Mouse (Mus musculus): ENCODE data around the gene Bpifa5. TPM values are rescaled to one million over a fixed set of nuclear protein-coding genes. Genes with fewer than 3 reads are reported as not detected.
"Not testable (repeated sequence)": the region's sequence is repeated elsewhere in the genome, so short reads cannot be mapped to it uniquely, and the experiment has no call there.

The Bpifa5 gene
- not detected for total RNA-seq (2021)

DNA sequence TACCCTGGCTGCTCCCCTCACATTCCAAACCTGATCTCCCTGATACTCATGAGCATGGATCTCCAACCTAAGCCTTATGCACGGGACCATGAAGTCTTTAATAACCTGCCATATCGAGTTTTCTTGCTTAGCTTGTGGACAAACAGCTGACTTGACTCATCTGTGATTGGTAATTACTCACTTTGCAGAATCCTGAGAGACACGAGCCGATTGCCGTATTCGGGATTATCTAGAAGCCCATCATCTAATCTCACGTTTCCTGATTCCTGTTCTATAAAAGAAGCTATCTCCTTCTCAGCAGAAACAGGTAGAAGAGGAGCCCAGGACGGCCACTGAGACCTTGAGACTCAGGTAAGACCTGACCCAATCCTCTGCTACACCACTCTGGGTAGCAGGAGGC is at the start of gene Bpifa5:
TSS of gene Bpifa5 (plus strand) at position 301 of the 400 bp plus-strand sequence.
- intact Hi-C loops (cut with DNase I) = no loop called here
- no peak for DNase-seq

DNA sequence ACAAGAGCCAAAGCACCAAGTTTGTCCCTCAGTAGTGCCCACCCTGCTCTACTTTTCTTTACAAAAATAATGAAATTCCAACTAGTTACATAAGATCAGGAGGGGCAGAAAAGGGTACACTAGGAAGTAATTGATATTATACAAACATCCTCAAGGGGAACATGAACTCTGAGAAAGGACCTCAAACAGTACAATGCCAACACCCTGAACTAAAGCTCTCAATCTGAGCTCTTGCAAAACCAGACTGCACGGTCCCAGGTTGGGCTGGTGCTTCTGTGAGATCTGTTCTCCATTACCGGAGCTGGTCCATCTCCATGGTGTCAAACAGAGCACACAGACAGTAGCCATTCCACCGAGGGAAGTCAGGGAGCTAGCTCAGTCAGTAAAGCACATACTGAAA is 45.0 kb upstream of the Bpifa5 start:
- intact Hi-C loops (cut with DNase I) = no loop called here
- no peak for DNase-seq

DNA sequence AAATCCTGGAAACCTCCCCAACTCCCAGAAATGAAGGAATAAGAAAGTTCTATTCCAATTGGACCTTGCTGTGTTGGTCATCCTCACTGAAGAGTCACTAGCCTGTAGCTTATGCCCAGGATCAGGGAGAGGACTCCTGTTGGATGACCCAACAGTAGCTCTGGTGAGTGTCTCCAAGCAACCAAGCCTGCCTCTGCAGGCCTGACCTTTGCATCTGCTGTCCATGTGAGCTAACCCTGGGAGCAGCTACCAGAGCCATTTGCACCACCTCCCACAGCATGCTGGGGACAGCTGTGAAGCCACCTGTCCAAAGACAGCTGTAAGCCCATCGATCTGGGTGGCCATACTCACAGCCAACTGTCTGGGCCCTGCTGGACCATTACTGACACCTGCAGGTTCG is 32.3 kb upstream of the Bpifa5 start, which contains the start of gene Bpifa3:
TSS of gene Bpifa3 (plus strand) at position 217 of the 400 bp plus-strand sequence.
- no peak for DNase-seq
- intact Hi-C loops (cut with DNase I) = no loop called here

DNA sequence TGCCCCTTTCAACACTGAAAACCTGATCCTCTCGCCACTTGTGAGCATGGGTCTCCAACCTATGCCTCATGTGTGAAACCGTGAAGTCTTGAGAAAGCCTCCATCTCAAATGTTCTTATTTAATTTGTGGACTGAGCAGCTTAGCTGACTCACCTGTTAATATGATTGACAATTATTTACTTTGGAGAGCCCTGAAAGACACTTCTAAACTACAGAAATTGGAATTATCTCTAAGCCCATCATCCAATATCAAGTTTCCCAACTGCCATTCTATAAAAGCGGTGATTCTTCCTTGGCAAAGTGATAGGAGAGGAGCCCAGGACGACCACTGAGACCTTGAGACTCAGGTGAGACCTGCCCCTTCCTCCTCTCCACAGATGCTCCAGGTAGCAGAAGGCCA is 19.8 kb upstream of the Bpifa5 start, which contains the start of gene Bpifa1:
TSS of gene Bpifa1 (plus strand) at position 301 of the 400 bp plus-strand sequence.
- intact Hi-C loops (cut with DNase I) = no loop called here
- no peak for DNase-seq

DNA sequence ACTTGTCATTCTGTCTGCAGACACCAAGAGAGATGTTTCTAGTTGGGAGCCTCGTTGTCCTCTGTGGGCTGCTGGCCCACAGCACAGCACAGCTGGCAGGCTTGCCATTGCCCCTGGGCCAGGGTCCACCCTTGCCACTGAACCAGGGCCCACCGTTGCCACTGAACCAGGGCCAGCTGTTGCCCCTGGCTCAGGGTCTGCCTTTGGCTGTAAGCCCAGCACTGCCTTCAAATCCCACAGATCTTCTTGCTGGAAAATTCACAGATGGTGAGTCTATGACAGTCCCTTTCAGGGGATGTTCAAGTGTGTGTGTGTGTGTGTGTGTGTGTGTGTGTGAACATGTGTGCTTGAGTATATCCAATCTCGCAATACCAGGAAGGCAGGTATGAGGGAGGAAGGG is 18.7 kb upstream of the Bpifa5 start:
- intact Hi-C loops (cut with DNase I) = no loop called here
- no peak for DNase-seq

DNA sequence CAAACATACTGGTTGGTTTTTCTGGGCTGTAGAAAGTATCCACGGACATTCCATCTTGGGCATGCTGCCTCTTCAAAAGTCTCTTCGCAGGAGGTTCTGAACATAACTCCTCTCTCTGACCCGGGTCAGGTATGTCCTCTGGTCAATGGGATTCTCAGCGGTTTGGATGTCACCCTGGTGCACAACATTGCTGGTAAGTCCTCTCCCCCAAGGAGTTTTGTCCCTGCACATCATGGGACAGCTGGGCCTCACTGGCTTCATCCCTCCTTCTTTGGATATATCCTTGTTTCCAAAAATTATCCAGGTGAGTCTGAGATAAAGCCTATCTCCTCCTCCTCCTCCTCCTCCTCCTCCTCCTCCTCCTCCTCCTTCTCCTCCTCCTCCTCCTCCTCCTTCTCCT is 14.9 kb upstream of the Bpifa5 start:
- DNase-seq = no peak
- intact Hi-C loops (cut with DNase I) = no loop called here

DNA sequence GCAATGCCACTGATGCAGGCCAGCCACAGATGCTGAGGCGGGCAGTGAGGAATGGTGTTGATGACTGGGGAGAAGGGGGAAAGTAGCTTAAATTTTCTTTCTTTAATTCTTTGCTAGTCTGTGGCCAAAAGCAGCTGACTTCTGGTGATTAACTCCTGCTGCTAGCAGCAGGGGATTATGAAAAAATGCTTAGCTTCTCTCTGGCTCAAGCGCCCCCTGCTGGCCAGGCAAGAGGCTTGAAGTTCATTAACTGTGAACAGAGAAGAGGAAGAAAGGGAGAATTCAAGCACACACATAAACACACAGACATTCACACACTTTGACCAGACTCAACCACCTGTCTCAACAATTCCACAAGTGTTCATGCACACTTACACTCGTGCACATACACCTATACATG is 4.0 kb upstream of the Bpifa5 start:
- DNase-seq = peak; percentile 12 to 32
- intact Hi-C loops (cut with DNase I) = loop anchor here (5.0 kb wide), 1 partner anchor 111 kb away; no protein-coding TSS in a partner anchor

DNA sequence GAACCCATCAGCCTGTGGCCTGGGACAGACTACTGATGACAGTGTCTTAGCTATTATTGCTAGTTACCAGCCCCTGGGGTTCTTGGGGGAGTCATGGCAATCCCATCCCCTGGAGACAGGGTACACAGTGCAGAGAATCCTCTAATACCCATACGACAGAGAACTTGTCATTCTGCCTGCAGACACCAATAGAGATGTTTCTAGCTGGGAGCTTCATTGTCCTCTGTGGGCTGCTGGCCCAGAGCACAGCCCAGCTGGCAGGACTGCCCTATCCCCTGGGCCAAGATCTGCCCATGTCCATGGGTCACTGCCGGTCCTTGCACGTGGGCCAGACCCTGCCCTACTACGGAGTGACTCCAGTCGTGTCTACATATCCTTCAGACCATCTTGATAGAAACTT is 899 bp downstream of the Bpifa5 start:
- intact Hi-C loops (cut with DNase I) = no loop called here

DNA sequence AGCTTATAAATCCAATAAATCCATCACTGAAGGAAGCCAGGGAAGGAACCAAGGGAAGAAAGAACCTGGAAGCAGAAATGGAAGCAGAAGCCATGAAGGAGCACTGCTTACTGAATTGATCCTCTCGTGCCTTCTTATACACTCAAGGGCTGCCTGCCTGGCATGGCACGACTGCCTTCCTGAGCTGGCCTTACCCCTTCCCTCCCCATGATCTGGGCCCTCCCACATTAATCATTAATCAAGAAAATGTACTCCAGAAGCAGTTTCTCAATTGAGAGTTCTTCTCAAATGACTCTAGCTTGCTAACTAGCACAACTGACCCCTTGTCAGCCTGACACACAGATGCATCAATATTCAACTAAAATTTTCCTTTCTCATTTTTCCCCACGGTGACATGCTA is 6.8 kb downstream of the Bpifa5 start:
- intact Hi-C loops (cut with DNase I) = loop anchor here (5.0 kb wide), 1 partner anchor 177 kb away; no protein-coding TSS in a partner anchor
- no peak for DNase-seq

More for the DNA sequence above, 899 bp downstream of the Bpifa5 start:
- no peak for DNase-seq

DNA sequence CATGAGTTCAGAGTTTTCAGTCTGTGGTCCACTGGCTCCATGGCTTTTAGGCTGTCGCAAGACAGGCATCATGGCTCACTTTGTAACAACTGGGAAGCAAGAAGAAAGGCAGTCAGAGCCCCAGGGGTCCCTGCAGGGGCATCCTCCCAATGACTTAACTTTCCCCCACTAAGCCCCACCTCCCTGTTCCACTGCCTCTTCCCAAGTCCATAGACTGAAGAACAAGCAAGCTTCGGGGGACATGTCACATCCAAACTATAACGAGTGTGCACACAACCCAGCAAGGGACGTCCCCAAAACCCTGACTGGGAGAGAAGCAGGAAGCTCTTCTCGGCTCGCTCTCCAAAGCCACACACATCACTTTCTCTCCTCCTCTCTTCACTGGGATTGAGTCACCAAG is 9.2 kb downstream of the Bpifa5 start:
- DNase-seq = no peak
- intact Hi-C loops (cut with DNase I) = loop anchor here (5.0 kb wide), 1 partner anchor 126 kb away; no protein-coding TSS in a partner anchor

DNA sequence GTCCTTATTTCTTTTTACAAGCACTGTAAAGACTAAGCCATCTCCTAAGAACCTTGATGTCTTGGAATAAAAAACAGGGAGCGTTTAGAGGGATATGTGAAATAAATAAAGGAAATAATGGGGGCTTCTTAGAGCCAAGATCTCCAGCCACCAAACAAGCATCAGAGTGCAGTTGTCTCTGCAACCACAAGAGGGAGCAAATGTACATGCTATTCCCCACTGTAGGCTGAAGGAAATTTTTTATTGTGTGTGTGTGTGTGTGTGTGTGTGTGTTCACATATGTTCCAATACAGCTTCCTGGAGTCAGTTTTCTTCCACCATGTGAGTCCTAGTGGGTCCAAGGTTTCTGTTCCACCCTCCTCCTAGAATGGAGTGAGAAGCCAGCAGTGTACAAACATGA is 10.9 kb downstream of the Bpifa5 start:
- peak; percentile 41 to 64 for DNase-seq
- intact Hi-C loops (cut with DNase I) = loop anchor here (1.0 to 5.0 kb wide), 2 partner anchors 34 to 124 kb away; no protein-coding TSS in a partner anchor

DNA sequence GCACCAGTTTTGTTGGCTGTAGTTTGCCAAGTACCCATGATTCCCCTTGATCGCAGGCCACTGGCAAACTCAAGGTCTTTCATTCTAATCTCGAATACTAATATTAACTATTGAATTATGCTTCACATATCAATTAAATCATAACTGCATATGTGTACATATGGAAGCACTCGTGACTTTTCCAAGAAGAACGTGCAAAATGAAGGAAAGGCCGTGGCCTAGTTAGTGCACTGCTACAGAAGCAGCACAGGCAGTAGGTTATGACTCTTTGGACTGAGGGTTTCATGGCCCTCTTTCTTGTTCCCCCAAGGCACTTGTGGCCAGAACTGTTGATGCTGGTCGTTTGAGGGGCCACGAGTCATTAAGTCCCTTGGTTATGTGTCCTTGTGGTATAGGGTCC is 19.5 kb downstream of the Bpifa5 start:
- intact Hi-C loops (cut with DNase I); DNase-seq: not testable (repeated sequence)

DNA sequence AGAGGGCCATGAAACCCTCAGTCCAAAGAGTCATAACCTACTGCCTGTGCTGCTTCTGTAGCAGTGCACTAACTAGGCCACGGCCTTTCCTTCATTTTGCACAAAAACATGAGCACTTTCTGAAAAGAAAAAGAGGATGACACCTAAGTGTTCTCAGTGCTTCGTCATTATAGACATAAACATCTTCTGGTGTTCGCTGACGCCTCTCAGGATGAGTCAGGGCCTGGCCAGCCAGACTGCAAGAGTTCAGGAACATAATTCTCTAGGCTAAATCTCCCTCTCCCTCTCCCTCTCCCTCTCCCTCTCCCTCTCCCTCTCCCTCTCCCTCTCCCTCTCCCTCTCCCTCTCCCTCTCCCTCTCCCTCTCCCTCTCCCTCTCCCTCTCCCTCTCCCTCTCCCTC is 20.7 kb downstream of the Bpifa5 start:
- DNase-seq; intact Hi-C loops (cut with DNase I): not testable (repeated sequence)

DNA sequence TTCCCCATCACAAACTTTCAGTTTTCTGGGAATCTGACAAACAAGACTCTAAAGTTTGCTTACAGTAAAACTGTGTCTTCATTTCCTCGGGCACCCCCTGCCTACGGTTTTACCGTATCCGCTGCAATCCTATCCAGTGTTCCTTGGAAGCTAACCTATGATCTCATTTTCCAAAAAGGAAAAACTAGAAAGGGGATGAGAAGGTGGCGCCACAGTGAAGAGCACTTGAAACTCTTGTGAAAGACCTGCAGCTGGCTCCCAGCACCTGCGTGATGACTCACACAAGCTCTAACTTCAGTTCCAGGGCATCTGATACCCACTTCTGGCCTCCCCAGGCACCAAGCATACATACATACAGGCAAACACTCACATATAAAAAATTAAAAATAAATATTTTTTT is 22.9 kb downstream of the Bpifa5 start:
- no peak for DNase-seq
- intact Hi-C loops (cut with DNase I) = no loop called here

DNA sequence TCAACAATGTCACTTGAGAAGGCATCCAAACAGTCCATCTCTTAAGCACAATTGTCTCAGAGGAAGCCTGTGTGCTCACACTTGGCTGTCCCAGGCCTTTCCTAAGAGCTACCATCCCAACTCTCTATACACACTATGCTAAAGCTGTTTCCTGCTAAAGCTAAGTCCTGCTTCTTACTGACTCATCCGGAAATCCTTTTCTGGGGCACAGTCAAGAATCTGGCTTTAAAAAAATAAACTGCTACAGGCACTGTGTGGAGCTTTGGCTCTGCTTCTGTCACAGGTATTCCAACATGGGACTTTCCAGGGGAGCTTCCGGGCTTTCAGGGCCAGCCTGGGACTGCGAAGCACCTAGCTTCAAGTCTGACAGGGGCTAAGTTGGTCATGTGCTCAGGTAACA is 23.3 kb downstream of the Bpifa5 start:
- no peak for DNase-seq
- intact Hi-C loops (cut with DNase I) = no loop called here

DNA sequence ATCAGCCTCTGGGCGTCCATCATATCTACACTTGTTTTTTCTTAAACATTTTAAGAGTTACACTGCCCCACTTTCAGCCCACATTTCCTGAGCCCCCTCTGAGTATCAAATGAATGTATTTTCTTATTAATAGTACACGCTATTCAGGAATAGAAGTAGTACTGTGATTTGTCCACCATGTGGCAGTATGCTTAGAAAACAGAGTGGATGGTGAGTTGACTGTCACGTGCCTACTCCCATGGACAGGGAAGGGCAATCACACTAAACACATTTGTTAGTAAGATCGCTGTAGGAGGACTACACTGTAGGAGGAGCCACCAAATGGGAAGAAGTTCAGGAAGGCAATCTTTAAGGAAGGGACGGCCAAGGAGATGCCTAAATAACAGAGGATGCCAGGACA is 25.1 kb downstream of the Bpifa5 start:
- intact Hi-C loops (cut with DNase I) = no loop called here

DNA sequence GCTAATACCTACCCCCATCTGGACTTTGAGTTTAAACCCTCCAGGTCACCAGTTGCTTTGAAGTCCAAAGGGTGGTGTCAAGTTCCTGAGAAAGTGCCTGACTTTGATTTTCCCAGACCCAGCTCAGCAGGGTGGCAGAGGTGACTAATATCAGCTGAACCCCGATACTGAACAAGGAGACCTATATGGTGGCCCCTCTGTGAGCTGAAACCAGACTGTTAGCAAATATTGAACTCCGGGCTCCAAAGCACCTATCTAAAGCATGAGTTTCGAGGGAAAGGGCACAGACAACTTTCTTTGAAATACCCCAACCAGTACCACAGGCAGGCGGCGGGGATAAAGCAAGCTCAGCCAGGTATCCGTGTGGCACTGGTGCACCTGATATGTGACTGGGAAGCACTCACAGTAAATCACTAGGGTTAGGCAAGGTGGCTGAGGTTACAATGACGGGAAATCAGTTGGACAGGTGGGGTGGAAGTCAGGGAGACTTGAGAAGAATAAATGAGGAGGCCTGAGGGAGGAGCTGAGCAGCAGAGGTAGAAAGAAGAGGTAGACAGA is 27.5 kb downstream of the Bpifa5 start:
- DNase-seq = no peak
- intact Hi-C loops (cut with DNase I) = loop anchor here (2.0 kb wide), 1 partner anchor 17 kb away; no protein-coding TSS in a partner anchor

More for the DNA sequence above, 25.1 kb downstream of the Bpifa5 start:
- DNase-seq = peak in 1 of 2 experiments; percentile 49

DNA sequence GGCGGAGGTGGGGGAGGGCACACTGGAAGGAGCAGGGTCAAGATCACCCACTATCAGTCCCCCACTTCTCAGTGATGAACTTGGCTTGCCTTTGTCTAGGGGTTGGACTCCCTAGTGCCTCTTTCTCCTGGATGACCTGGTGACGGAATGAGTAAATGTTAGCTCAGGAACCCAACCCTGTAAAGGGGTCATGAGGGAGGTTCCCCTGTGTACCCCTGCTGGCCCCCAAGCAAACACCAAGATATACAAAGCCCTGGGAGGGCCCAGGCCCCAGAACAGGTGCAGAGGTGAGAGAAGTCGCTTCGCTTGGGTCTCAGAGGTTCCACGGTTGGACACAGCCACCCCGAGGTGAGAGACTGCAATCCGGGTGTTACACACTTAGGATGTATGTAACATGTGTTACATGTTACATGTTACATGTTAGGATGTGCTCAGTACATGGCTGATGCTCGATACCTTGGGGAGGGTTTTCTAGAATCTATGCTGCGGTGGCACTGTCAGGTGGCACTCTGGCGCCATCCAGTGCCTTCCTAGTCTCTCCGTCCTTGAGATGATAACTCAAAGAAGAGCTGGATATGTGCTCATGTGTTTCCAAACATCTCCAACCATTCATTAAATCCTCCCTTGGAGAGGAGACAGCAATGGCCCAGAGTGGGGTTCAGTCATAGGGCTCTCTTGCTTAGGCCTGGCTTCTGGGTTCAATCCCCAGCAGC is 28.3 kb downstream of the Bpifa5 start, which contains the start of gene Bpifb1:
TSS of gene Bpifb1 (plus strand) at position 273 of the 713 bp plus-strand sequence.
- DNase-seq = no peak
- intact Hi-C loops (cut with DNase I) = loop anchor here (2.0 kb wide), 1 partner anchor 16 kb away; no protein-coding TSS in a partner anchor

DNA sequence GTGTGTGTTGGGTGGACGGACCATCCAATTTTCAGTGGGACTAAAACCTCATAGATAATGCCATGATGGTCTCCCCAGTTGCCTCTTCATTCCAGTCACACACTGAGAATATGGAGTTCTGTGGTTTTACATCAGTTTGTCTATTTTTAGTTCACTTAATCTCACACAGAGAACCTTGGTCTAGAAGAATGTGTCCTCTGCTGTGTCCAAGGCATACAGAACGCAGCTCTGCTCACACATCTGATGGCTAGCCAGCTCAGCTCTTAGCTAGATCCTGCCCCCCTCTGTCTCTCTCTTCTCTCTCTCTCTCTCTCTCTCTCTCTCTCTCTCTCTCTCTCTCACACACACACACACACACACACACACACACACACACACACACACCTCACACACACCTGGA is 29.7 kb downstream of the Bpifa5 start:
- no peak for DNase-seq
- intact Hi-C loops (cut with DNase I) = no loop called here

DNA sequence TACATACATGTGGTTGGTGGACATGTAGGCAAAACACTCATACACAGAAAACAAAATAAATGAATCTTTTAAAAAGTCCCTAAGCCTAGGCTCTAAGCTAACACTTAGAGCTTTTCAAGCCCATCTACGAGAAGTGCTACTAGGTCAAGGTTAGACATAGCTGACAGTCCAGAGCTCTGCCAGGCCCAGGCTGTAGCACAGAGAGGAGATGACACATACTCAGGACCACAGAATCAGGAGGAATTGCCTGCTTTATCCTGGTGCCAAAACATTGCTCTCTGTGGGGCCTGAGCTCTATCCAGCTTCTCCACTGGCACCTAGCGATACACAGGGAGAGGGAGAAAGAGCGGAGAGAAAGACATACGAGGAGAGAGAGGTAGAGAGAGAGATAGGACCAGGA is 30.7 kb downstream of the Bpifa5 start:
- intact Hi-C loops (cut with DNase I) = no loop called here
- DNase-seq = no peak

DNA sequence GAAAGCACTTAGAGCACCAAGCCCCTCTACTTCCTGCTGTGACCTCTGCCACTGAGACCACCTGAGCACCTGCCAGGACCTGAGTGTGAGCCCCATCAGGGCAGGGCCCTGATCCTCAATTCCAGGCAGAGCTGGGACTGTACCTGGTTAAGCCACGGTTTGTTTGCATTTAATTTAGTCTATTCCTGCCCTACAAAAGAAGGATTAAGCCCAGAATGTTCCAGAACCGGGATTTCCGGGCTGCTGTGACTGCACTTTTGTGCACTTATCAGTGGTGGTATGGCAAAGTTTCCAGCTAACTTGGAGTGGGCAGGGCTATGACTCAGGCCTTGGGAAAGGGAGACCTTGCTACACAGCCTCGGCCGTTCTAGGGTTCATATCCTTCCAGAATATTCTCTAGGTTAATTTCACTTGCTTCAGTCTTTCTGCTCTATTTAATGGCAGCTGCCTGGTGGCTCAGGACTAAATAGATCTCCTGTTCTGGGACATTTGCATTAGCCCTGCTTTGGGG is 31.6 kb downstream of the Bpifa5 start:
- intact Hi-C loops (cut with DNase I) = no loop called here
- DNase-seq = no peak

DNA sequence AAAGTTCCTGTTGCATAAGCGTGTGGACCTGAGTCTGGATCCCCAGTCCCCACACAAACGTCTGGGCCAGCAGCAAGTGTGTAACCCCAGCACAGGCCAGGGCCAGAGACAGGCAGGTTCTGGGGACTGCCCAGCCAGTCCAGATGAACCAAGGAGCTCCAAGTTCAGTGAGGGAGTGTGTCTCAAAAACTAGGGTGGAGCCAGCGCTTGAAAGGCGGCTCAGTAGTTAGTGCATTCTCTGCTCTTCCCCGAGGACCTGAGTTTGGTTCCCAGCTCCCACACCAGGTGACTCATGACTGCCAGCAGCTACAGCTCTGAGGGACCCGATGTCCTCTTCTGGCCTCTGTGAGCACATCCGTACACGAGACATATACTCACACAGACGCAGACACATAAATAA is 34.6 kb downstream of the Bpifa5 start:
- intact Hi-C loops (cut with DNase I) = no loop called here
- no peak for DNase-seq
